Comparison of ENCODE assay signal across 6 mouse cellular contexts in genomic region chr4:85096033-85096432, GRCm38 (mm10).
"Had no signal": no experiment of that assay in that cellular context is flagged by ENCODE, and none has a peak within 500 bp of the region (broad histone marks: within the 10 kb centered on the region; RNA-seq: fewer than 3 reads in every experiment).

No protein-coding gene starts in this region.

- H3K4me3 ChIP-seq: midbrain, embryonic 10.5 days; midbrain, embryonic 12.5 days; myocyte; neural tube, embryonic 13.5 days; neural tube, embryonic 15.5 days had no signal

- H3K9ac ChIP-seq: lung, embryonic 14.5 days; midbrain, embryonic 12.5 days; neural tube, embryonic 13.5 days; neural tube, embryonic 15.5 days had no signal

- H3K27me3 ChIP-seq: midbrain, embryonic 12.5 days; neural tube, embryonic 13.5 days; neural tube, embryonic 15.5 days had no signal

- H3K27ac ChIP-seq: midbrain, embryonic 10.5 days; midbrain, embryonic 12.5 days; neural tube, embryonic 13.5 days; neural tube, embryonic 15.5 days had no signal

- H3K36me3 ChIP-seq: midbrain, embryonic 10.5 days; neural tube, embryonic 15.5 days had no signal

- H3K4me1 ChIP-seq: midbrain, embryonic 10.5 days; midbrain, embryonic 12.5 days; neural tube, embryonic 13.5 days; neural tube, embryonic 15.5 days had no signal

- H3K4me2 ChIP-seq: lung, embryonic 14.5 days; midbrain, embryonic 12.5 days; neural tube, embryonic 13.5 days; neural tube, embryonic 15.5 days had no signal

- H3K9me3 ChIP-seq: midbrain, embryonic 10.5 days; midbrain, embryonic 12.5 days; neural tube, embryonic 13.5 days; neural tube, embryonic 15.5 days had no signal
